Mouse (Mus musculus) liver, embryonic 11.5 days (tissue): Measurements from ENCODE around the gene Cdkal1. TPM values are rescaled to one million over a fixed set of nuclear protein-coding genes. Genes with fewer than 3 reads are reported as not detected.

ENCODE experiments used
- ATAC-seq: fragments of 200-750 bp; cut with Nextera tagmentation; replicated peaks from 2 replicates; pipeline ENCODE4 v1.8.0; 2017; ENCODE audit warnings: moderate number of reproducible peaks, mild to moderate bottlenecking, moderate TSS enrichment, moderate library complexity; ENCODE audit not compliant: low FRiP score
- DNase-seq: peaks from one replicate; pipeline ENCODE4 v3.0.0-alpha.2; 2017; ENCODE audit warnings: low spot score
- H3K27ac ChIP-seq: fragments of 300-500 bp; sonication (generic); 2 replicates; pipeline ENCODE4 v1.5.1; 2014; ENCODE audit warnings: mild to moderate bottlenecking, low read depth, low read length, control low read depth
- H3K27me3 ChIP-seq: fragments of 300-500 bp; sonication (generic); replicated peaks from 2 replicates; pipeline ENCODE4 v1.6.1; 2014; ENCODE audit warnings: low read length, mixed read lengths; ENCODE audit not compliant: control insufficient read depth, insufficient read depth
- H3K36me3 ChIP-seq: fragments of 300-500 bp; sonication (generic); 2 replicates; pipeline ENCODE4 v1.6.1; 2014; ENCODE audit warnings: mild to moderate bottlenecking, low read length, moderate library complexity, mixed read lengths; ENCODE audit not compliant: control insufficient read depth, insufficient read depth
- H3K4me1 ChIP-seq: fragments of 300-500 bp; sonication (generic); replicated peaks from 2 replicates; pipeline ENCODE4 v1.6.1; 2014; ENCODE audit warnings: low read length, mixed read lengths; ENCODE audit not compliant: control insufficient read depth, insufficient read depth
- H3K4me2 ChIP-seq: fragments of 300-500 bp; sonication (generic); 2 replicates; pipeline ENCODE4 v1.6.1; 2014; ENCODE audit warnings: mild to moderate bottlenecking, control low read depth, moderate library complexity
- H3K4me3 ChIP-seq: fragments of 300-500 bp; sonication (generic); 2 replicates; pipeline ENCODE4 v1.5.1; 2014; ENCODE audit warnings: low read depth, low read length, control low read depth
- H3K9ac ChIP-seq: fragments of 300-500 bp; sonication (generic); 2 replicates; pipeline ENCODE4 v1.6.1; 2014; ENCODE audit warnings: low read depth, low read length, control low read depth
- H3K9me3 ChIP-seq: fragments of 300-500 bp; sonication (generic); 2 replicates; pipeline ENCODE4 v1.6.1; 2016; ENCODE audit warnings: low read length, inconsistent platforms, mixed read lengths; ENCODE audit not compliant: control insufficient read depth
- WGBS: fragments of 180-500 bp; shearing (Covaris S2); extraction: QIAGEN DNeasy Blood & Tissue Kit; methylation state at CpG from one replicate; pipeline ENCODE4 v1.1.7; 2014; 5-methylcytosine and 5-hydroxymethylcytosine counted together
- polyA plus RNA-seq: library from polyadenylated mRNA; unstranded; fragments of >200 nt; fragmentation: Nextera tagmentation; extraction: Ambion mirVana; gene quantifications from 2 replicates; pipeline ENCODE4 v1.2.1, GENCODE M21; 2014

Gene Cdkal1
- polyA plus RNA-seq, 1 experiment from 2014 or later: 26.3 TPM

DNA sequence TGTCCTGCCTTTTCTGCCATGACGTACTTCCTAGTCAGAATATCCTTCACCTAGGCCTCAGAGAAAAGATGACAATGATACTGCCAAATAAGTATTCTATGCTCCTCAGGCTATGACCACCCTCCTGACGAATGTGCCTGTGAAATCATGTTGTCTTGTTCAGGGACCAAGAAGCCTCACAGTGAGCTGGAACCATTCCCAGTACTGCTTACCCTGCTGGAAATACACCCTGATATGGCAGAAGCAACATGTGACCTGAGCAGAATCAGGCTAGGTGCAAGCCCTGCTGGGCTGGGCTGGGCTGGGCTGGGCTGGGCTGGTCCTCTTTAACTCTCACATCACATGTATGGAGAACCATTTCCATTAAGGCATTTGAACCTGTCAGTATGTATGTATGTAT lies 477.9 kb downstream of the Cdkal1 start:
- ATAC-seq: no peak
- no peak overlapping the region for H3K9ac ChIP-seq

DNA sequence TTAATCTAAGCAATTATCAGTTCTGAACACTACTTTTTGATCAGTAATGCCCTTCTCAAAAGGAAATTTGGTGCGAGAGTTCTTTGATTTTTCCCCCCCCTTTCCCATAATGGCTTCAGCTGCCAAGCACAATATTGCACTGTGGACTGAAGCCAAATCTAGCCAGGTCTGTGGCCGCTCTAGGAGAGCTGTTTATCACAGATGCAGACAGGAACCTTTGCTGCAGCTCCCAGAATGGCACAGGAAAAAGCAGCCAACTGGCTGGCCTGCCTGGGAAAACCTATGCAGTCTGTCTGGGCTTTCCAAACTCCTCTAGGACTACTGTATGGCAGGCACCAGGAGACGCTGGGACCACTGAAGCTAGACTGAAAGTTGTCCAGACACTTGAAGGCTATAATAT lies 483.6 kb downstream of the Cdkal1 start:
- Histone ChIP-seq H3K9ac (no peak overlapping the region), H3K27ac (no peak overlapping the region), H3K9me3 (no peaks in the 10 kb centered on the region), H3K4me3 (no peak overlapping the region), H3K4me1 (no peaks in the 10 kb centered on the region), H3K4me2 (no peak overlapping the region), H3K27me3 (no peaks in the 10 kb centered on the region), H3K36me3 (no peaks in the 10 kb centered on the region)
- ATAC-seq (no peak), DNase-seq (no peak)
- WGBS: 63% methylated on average over 3 of the region's 3 CpGs

More for the DNA sequence above, 477.9 kb downstream of the Cdkal1 start:
- no peaks in the 10 kb centered on the region for H3K4me1 ChIP-seq
- no peak overlapping the region for H3K4me3 ChIP-seq
- WGBS: 85% methylated on average over 2 of the region's 2 CpGs
- no peaks in the 10 kb centered on the region for H3K27me3 ChIP-seq
- H3K4me2 ChIP-seq: no peak overlapping the region
- no peaks in the 10 kb centered on the region for H3K9me3 ChIP-seq
- no peaks in the 10 kb centered on the region for H3K36me3 ChIP-seq
- H3K27ac ChIP-seq: no peak overlapping the region
- DNase-seq: no peak

DNA sequence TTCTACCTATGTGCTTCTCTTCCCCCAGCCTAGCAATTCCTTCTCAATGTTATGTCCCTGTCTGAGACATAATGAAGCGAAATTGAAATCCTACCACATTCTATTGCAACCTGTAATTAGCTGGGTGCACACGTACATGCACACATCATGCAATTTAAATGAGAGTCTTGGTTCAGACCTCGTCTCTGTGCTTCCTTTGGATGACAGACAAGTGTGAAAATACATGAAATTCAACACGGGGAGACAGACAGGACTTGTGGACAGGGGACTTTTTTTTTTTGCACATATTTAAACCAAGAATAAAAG lies 484.1 kb downstream of the Cdkal1 start:
- 64% methylated on average over 4 of the region's 4 CpGs for WGBS
- Histone ChIP-seq H3K27me3 (no peaks in the 10 kb centered on the region), H3K4me2 (no peak overlapping the region), H3K4me3 (no peak overlapping the region), H3K36me3 (no peaks in the 10 kb centered on the region), H3K9ac (no peak overlapping the region), H3K9me3 (no peaks in the 10 kb centered on the region), H3K27ac (no peak overlapping the region), H3K4me1 (no peaks in the 10 kb centered on the region)
- no peak for ATAC-seq
- DNase-seq: no peak

DNA sequence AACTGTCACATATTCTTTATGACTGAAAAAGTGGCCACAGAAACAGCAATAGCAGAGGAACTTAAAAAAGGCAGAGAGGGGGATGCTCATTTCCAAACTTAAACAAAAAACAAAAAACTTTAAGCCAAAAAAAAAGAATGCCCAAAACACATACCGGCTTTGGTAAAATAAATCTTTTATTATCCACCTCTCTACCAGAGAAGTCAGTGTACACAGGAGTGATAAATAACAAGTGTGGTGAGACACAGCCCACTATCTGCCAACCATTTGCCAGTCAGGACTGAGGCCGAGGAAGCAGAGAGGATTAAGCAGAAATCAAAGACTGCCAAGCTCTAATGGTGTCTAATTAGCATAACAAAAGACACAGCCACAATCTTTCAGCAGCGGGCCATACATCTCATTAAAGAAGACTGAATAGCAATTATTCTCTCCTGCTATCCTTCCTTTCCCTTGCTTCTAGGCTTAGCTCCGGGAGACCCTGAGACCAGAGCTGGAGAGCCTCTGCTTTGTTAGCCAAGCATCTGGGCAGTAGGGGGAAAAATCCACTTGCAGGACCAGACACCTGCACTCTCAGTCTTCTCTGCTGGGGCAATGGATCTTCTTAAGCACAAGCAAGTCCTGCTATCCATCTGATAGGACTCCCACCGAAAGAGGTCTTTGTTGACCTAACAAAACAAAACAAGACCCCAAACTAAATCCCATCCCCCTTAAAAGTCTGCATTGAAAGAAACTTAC lies 484.6 kb downstream of the Cdkal1 start:
- WGBS: 34% methylated on average over 5 of the region's 5 CpGs
- Histone ChIP-seq H3K4me2 (no peak overlapping the region), H3K27ac (no peak overlapping the region), H3K9me3 (no peaks in the 10 kb centered on the region), H3K27me3 (no peaks in the 10 kb centered on the region), H3K4me3 (no peak overlapping the region), H3K4me1 (no peaks in the 10 kb centered on the region), H3K36me3 (no peaks in the 10 kb centered on the region), H3K9ac (no peak overlapping the region)
- ATAC-seq (no peak), DNase-seq (no peak)

DNA sequence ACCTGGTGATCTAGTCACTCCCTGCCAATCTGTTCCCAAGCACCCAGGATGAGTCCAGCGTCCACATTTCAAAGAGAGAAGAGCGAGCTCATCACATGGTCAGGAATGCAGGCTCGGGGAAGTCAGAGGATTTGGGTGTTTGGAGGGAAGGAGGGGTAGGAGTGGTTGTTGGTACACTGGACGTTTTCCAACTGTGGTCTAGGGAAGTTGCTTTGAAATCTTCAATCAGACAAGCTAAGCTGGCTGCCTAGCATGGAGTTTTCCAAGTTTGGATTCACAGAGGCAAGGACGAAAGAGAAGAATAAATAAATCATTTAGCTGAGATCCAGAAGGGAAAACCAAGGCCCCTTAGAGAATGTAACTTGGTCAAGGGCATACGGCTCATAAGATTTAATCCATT lies 486.7 kb downstream of the Cdkal1 start:
- DNase-seq (no peak), ATAC-seq (no peak)
- Histone ChIP-seq H3K4me3 (no peak overlapping the region), H3K4me1 (no peaks in the 10 kb centered on the region), H3K9ac (no peak overlapping the region), H3K9me3 (no peaks in the 10 kb centered on the region), H3K36me3 (no peaks in the 10 kb centered on the region), H3K27me3 (no peaks in the 10 kb centered on the region), H3K4me2 (no peak overlapping the region), H3K27ac (no peak overlapping the region)
- WGBS: 61% methylated on average over 6 of the region's 6 CpGs

DNA sequence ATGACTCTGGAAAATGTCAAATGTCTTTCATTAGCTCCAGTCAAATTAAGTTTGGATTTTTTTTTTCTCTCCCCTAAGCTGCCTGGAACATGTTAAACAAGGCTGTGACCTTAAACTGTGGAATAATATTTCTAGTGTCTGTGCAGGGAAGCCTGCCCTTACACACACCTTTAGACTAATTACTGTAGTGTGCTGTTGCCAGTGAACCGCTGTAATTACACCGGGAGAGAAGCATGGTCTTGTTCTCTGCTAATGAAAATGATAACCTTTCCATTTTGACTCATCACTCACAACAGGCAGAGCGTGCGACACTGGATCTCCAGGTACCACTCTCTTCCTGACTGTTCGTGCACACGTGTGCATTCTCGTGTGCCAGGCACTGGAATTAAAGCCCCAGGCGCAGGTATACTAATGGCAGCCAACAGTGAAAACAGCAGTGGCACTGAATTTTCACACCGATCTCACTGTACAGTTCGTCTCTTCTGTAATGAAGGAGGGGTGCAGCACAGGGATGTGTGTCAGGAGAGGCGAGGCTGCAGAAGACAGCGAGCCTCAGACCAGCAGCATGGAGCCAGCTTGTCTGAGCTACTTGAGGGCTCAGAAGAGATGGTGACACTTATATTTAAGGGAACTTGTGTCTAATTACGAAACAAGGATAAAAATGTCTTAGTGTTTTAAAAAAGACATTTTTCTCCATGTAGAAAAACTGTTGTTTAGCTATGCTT lies 490.4 kb downstream of the Cdkal1 start:
- Histone ChIP-seq H3K4me1 (no peaks in the 10 kb centered on the region; the same call in 1 of the 2 replicates), H3K9ac (no peak overlapping the region), H3K9me3 (no peaks in the 10 kb centered on the region), H3K27ac (no peak overlapping the region), H3K36me3 (no peaks in the 10 kb centered on the region), H3K4me2 (no peak overlapping the region), H3K4me3 (no peak overlapping the region), H3K27me3 (no peaks in the 10 kb centered on the region)
- 75% methylated on average over 13 of the region's 13 CpGs for WGBS
- no peak for DNase-seq
- ATAC-seq: no peak

DNA sequence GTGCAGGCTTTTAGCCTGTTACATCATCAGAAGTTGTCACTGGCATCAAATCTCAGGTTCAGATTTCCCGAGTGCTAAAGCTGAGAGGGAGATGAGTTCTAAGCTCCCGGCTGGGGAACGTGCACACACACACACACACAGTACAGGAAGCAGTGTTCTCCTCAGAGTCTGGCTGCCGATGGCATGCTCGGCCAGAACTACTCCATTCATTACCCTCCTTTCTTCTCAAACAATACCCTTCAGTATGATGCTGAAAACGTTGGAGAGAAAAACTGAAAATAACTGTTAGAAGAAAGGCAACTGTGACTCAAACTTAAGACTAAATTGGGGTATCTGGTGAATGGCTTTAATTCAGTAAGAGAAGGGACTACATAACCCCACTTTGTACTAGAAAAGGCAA lies 491.5 kb downstream of the Cdkal1 start:
- Histone ChIP-seq H3K4me3 (no peak overlapping the region), H3K36me3 (no peaks in the 10 kb centered on the region), H3K4me1 (no peaks in the 10 kb centered on the region; the same call in 1 of the 2 replicates), H3K9me3 (no peaks in the 10 kb centered on the region), H3K9ac (no peak overlapping the region), H3K4me2 (no peak overlapping the region), H3K27me3 (no peaks in the 10 kb centered on the region), H3K27ac (no peak overlapping the region)
- WGBS: 63% methylated on average over 6 of the region's 6 CpGs
- ATAC-seq (no peak), DNase-seq (no peak)

DNA sequence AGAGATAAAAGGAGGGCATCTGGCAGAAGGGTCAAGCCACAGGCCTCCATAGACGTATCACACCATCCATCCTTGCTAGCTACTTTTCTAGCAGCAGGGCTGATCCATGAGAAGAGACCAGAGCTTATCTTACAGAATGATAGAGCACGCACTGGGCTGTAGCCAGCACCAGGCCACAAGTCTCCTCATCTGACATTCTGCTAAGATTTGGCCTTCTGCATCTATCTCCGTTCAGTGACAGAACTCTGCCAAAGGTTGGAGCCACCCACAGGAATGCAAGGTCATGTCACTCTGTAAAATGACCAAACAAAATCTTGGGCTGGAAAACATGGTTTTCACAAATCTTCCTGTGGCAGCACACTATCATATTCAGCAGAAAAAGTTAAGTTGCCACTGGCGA lies 493.6 kb downstream of the Cdkal1 start:
- Histone ChIP-seq H3K9ac (no peak overlapping the region), H3K4me1 (no peaks in the 10 kb centered on the region; the same call in 1 of the 2 replicates), H3K36me3 (no peaks in the 10 kb centered on the region), H3K27me3 (no peaks in the 10 kb centered on the region), H3K9me3 (no peaks in the 10 kb centered on the region), H3K4me3 (no peak overlapping the region), H3K27ac (no peak overlapping the region), H3K4me2 (no peak overlapping the region)
- ATAC-seq (no peak), DNase-seq (no peak)
- 41% methylated on average over 4 of the region's 4 CpGs for WGBS

DNA sequence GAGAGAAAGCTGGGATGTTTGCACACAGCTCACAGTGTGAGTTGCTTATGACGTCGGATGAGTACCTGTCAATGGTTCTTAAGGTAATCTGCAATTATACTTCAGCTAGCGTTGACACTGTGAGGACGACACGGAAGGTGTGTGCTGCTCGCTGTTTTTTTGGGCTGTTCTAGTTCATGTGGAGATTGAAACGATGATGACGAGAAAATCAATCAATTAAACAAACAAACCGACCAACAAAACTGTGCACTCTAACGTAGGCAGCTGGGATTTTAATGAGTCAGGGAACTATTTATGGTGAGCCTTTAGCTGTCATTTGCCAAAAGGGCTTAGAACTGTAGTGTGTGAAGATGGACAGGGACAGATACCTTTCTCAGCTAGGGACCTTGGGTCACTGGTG lies 494.6 kb downstream of the Cdkal1 start:
- Histone ChIP-seq H3K27me3 (no peaks in the 10 kb centered on the region), H3K4me1 (no peaks in the 10 kb centered on the region; the same call in 1 of the 2 replicates), H3K4me2 (no peak overlapping the region), H3K9ac (no peak overlapping the region), H3K27ac (no peak overlapping the region), H3K9me3 (no peaks in the 10 kb centered on the region), H3K4me3 (no peak overlapping the region), H3K36me3 (no peaks in the 10 kb centered on the region)
- 67% methylated on average over 10 of the region's 10 CpGs for WGBS
- no peak for DNase-seq
- no peak for ATAC-seq
